Mouse (Mus musculus): Measurements from ENCODE around the gene Ppp1ca.

Ppp1ca gene

DNA sequence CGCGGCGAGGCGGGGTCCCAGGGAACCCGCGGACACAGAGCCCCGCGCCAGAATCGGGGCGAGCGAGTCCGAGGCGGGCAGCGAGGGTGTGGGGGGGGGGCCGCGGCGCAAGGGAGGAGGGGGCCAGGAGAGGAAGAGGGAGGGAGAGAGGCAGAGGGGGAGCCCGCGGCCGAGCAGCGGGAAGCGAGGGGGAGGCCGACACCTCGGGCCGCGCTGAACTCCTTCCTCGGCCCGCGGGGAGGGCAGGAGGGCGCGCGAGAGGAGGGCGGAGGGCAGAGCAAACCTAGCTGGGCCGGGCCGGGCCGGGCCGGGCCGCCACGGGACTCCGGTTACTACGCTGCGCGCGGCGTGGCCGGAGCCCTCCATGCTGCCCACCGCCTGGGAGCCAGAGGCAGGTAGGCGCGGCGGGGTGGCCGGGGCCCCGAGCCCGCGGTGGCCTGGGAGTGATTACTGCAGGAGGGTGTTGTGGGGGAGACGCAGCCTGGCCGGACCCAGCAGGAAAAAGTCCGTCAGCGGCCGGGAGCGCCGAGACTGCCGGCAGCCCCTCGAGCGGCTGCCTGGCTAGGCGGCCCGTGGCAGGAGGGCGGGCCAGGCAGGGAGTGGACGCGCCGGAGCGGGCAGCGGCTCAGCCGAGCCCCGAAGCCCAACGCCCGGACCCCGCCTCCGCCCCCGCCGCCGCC lies 23.0 kb downstream of the Ppp1ca start:
- no peak for DNase-seq

DNA sequence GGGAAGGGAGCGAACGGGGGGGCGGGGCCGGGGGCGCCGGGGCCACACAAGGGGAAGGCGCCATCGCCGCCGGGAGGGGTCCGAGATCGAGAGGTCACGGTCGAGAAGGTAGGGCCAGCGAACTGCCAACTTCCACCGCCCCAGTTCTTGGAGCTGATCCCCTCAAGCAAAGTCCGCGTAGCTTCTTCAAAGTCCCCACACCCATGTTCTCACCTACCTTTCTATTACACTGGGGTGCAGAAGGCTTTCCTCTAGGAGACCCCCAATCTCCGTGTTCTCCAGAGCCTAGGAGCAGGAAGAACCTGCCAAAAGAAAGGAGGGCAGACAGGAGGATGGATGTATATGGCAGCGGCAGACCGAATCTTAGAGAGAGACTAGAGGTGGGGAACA lies 23.6 kb downstream of the Ppp1ca start:
- DNase-seq = no peak

DNA sequence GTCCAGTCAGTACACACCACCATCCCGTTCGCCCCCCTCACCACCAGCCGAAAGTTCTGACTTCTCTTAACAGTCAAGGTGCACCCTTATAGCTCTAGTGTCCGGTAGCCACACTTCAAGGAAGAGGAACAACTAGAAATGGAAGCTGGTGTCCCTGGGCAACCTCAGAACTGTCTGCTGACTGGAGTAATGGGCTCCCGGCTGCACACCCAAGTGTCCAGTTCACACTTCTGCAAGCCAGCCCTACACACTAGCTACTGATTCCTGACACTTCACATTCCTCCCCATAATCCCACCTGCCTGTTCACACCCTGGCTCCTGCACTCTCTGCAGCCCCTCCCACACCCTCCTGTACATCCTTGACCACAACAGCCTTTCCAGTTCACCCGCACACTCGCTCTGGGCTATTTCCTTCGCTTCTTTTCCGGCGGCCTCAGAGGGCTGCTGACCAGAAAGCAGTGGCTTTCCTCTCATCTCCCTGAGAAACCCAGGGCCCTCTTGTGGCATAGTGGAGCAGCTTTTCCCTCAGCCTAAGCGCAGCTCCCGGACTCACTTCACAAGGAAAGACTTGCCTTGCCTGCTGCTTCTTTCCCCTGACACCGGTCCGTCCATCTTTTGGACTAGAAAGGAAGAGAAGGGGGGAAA lies 24.3 kb downstream of the Ppp1ca start:
- peak; percentile 59 to 72 for DNase-seq

DNA sequence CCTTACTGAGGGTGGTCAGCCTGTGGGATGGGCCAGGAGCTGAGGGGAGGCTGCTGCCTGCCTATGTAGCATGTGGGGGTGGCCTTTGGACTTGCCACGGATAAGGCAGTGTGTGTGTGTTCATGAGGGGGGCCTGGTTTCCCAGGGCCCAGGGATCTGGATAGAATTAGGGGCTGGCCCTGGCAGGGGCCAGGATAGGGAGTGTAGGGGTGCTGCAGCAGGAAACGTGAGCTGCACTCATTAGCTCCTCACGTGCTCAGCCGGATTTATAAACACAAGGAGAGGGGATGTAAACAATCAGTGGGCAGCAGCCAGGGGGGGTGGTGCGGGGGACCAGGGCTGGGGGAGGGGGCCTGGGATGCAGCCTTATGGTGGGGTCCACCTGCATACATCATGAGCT lies 25.3 kb downstream of the Ppp1ca start:
- no peak for DNase-seq

DNA sequence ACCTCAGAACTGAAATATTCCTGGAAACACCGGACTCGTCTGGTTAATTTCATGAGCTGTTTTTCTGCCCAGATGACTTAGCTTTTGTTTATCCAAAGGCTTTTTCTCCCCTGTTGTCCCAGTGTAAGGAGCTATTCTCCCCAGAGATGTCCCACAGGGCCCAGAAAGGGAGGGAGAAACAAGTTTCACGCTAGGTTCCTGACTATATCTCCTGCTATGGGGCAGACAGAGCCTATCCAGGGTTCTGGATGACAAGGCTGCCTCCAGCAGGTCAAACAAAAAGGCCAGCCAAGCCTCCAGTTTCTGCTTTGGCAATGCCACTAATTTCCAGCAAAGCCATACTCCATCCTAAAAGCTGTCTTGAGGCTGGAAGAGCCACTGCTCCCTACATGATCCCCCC lies 26.0 kb downstream of the Ppp1ca start:
- no peak for DNase-seq

DNA sequence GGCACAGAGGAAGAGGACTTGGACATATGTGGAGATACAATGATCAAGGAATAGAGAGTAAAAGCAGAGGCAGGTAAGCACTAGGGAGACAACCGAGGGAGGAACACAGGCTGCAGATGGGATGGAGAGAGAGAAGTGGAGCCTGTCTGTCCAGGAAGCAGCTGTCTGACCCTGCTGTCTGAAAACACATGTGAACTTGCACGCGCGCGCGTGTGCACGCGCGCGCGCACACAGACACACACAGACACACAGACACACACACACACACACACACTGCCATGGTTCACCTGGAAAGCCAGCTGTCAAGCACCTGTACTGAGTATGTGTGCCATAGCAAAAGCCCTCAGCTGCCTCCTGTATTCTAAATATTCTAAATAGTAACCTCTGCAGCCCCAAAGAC lies 26.4 kb downstream of the Ppp1ca start:
- DNase-seq = no peak

DNA sequence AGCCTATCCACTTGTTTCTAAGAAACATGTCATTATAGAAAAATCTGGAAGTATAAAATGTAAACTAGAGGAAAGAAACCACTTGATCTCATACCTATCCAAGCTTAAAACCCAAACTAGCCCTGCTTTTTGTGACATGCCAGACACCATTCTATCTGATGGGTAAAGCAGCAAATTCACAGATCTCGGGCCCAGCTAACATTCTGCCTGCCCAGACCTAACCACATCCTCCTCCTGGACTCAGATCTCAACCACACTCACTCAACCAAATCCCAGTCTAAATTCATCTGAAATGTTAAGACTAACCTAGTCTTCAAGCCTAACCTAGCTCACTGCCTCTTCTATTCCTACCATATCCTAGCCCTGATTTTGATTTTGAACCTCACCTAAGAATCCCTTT lies 26.9 kb downstream of the Ppp1ca start:
- no peak for DNase-seq

DNA sequence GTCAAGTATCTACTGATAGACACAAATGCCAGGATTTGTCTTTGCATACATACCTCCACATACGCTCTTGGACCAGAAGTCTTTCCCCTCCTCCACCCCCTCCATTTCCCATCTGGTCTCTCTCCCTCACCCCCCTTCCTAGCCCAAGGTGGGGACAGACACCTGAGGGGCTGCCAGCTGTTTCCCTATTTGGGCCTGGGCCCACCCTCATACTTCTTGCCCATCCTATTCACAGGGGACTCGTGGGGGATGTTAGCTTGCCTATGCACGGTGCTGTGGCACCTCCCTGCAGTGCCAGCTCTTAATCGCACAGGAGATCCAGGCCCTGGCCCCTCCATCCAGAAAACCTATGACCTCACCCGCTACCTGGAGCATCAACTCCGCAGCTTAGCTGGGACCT lies 28.1 kb downstream of the Ppp1ca start:
- DNase-seq = peak in 1 of 2 experiments; percentile 2

DNA sequence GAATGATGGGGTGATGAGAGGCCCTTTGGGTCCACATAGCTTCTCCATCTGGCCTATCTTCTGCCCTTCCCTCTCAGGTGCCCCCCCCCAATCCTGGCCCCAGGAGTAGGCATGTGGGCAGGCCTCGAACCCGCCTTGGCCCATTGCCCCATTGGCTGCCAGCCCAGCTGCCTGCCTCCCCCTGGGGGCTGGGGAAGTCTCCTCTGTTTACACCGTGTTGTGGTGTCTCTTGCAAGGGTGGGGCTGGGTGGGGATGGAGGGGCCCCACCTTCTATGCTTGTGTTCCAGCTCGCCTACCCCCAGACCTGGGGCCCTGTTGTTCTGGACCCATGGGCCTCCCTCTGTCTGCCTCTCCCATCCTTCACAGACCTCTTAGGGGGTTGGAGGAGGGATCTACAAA lies 28.6 kb downstream of the Ppp1ca start:
- DNase-seq = peak in 1 of 2 experiments; percentile 9

DNA sequence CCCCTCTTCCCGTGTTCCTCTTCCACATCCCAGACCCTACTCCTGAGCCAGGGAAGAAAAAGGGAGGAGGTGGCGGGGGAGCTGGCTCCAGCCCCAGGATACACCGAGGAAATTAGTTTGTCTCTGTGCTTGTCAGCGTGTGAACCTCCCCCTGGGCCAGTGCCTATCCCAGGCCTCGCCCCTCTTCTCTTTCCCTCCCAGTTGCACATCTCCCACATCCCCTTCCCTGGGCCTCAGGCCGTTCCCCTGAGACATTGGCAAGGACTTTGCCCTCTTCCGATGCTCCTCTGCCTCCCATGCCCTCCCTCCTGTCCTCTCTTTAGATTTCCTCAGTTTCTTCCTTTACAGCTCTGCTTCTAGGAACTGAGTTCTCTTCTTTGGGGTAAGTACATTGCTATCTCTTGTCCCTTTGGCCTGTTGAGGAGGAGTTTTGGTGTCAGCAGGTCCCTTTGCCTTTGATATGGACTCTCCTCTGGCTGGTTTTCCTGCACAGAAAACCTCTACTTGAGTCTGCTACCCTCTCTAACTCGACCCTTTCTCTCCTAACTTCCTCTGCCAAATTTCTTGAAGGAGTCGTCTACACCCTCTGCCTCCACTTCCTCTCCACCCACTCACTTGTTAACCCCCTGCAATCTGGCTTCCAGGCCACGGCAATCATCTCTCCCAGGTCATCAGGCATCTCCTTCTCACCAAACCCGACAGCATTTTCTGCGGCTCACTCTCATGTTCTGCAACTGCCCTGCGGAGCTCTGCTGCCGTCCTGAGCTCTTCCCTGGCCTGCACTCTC lies 29.3 kb downstream of the Ppp1ca start:
- DNase-seq = no peak

DNA sequence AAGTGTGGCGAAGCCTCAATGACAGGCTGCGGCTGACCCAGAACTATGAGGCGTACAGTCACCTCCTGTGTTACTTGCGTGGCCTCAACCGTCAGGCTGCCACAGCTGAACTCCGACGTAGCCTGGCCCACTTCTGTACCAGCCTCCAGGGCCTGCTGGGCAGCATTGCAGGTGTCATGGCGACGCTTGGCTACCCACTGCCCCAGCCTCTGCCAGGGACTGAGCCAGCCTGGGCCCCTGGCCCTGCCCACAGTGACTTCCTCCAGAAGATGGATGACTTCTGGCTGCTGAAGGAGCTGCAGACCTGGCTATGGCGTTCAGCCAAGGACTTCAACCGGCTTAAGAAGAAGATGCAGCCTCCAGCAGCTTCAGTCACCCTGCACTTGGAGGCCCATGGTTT lies 30.3 kb downstream of the Ppp1ca start:
- no peak for DNase-seq

DNA sequence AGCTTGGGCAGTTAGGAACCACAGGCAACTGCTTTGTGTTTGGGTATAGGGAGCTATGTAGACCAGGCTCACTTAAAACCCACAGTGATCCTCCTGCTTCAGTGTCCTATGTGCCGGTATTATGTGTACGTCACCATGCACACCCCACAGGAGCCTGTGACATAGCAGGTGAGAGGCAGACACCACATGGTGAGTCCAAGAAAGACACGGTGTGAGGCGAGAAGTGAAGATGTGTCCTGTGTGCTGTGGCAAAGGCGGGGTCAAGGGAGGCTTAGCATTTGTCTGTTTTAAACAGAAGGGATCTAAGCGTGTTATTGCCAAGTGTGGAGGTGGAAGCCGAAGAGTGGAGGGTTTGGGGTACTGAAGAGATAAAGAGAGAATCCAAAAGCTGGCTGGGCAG lies 34.9 kb downstream of the Ppp1ca start:
- DNase-seq = no peak

DNA sequence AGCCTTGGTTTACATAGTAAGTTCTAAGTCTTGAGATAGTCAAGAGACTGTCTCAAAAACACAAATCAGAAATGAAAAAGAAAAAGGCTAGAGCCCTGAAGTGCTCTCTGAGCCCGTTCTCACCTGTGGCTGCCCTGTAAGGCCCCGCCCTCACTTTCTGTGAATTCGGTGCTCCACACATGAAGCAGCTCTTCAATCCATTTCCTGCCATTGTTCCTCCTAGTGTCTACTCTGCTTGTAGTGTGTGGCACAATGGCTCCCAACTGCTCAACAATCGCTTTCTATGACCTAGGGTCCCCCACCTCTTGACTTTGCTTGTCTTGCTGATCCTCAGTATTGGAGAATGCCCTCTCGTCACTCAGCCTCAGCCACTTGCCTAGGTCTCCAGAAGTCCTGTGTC lies 35.6 kb downstream of the Ppp1ca start:
- DNase-seq = no peak

DNA sequence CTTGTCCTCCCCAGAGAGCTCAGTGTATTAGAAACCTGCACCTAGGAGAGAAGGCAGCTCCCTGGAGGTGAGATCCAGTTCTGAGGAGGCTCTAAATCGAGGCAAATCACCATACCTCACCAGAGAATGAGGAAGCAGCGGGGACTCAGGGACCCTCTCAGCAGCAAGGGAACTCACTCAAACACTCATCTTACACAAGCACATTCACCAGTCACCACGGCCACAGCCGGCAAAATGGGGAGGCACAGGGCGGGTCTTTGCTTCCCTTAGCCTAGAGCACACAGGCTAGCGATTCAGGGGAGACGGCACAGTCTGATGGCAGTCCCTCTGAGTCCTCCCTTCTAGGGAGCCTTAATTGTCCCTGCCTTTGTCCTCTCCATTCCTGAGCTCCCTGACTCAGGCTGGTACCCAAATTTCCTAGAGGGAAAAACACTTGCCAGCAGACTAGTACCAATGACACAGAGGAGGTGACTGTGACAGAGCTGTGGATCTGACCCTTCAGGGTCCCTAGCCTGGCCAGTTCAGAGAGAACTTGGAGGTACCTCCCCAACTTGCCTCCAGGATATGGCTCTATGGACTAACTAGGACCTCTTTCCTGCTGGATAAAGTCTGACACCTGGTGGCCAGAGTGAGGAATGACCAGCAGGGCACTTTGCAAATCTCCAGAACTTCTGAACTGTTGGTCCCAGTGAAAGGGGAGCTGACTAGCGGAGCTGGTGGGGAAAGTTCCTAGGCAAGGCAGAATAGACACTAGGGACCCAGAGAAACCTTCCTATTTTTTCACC lies 36.2 kb downstream of the Ppp1ca start:
- DNase-seq = peak; percentile 77 to 79

DNA sequence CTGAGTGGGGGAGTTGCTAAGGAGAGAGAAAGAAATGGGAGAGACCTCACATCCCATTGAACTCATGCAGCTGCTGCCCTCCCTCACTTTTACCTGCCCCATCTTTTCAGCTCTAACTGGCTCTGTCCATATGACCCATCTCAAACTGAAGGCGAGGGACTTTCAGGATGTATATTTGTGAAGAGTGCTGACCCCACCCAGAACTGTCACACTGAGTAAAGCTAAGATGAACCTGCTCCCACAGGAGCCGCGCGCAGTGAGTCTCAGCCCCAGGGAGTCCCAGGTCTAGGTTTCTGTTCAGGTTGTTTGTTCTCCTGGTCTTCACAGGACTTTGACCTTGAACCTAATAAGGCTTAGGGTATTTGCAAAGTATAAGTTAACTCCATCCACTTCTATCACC lies 37.0 kb downstream of the Ppp1ca start:
- DNase-seq = no peak

DNA sequence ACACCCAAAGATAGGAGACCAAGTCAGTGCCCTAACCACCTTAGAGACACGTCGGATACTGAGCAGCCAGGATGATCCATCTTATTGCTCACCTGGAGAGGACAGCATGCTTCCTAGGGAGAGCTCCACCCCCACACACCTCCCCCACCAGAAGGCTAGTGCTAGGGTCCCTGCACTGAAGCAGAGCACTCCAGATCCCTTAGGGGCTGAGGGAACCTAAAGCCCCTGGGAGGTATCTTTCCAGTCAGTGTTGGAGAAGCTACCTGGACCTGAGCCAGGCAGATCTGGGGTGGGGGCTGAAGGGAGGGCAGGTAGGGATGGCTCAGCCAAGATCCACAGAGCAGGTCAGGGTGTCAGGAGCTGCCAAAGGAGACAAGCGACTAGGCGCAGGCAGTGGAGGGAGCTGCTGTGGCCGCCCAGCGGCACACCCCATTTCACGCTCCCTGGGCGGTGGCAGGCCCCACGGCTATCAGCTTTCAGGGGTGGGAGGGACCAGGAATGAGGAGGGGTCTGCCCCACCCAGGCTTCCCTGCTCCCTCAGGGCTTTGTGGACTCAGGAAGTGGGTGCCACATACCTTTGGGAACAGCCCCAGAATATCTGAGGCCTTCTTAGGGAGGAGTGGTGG lies 37.7 kb downstream of the Ppp1ca start:
- no peak for DNase-seq

DNA sequence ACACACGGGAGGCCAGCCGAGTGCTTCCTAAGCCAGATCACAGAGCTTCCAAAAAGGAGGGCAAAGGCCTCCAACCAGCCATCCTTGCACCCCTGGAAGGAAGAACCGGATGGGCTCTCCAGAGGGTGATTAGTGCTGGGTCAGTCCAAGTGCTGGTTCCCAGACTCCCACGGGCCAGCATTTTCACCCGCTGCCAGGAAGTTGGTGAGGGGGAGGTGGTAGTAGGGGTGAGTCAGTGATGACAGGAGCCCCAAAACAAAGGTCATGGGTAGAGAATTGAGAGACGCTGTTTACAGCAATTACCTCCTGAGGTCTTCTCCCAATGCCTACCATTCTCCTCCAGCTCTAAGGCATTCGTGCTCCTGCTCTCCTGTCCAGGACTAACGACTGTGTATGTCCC lies 38.5 kb downstream of the Ppp1ca start:
- DNase-seq = no peak

DNA sequence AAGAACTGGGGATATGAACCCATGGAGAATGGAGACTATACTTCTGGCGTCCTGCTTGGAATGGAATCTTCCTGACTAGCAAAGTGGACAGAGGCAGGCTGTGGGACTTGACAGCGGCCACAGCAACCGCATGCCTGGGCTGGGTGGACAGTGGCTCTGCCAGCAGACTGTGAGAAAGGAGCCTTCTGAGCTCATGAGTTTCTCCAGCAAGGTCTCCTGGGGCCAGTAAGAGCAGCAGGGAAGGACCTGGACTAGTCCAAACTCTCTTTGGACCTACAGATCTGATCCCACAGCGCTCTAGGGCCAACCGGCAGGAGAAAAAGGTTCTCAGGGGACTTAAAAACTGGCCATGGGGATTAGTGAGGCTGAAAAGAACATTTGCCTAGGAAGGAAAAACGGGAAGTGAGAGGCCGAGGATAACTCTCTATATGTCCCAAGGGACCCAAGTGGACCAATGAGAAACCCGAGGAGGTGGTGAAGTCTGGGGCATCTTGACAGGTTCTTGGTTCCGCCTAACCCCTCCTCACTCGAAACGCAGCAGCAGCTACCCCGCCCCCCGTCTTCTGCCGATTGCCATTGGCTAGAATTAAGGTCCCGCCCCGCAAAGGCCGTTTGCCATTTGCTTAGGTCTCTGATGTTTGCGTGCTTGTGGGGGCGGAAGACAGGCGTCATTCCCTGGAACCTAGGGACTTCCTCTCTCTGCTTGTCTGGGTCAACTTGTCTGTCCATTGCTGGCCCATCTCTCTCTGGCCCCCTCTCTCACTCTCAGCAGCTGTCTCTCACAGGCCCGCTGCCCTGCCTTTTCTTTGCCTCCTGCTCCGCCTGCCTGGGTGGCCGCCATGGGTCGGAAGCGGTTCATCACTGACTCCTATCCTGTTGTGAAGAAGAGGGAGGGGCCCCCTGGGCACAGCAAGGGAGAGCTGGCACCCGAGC lies 39.7 kb downstream of the Ppp1ca start, which contains the start of gene Pold4:
TSS of gene Pold4 (plus strand) at position 647 of the 933 bp plus-strand sequence.
- peak; percentile 97 to 99 for DNase-seq

DNA sequence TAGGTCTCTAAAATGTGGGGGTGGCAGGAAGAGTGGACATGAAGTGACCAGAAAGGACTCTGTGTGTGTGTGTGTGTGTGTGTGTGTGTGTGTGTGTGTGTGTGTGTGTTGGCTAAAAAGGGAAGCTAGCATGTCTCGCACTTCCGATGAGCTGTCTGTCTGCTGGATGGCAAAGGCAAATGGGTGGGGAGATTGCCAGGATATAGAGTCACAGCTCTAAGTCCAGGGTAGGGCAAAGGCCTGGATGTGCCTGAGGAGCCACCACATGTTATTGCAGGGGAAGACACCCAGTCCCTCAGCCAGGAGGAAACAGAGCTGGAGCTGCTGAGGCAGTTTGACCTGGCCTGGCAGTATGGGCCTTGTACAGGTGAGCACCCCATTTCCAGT lies 40.3 kb downstream of the Ppp1ca start:
- DNase-seq = no peak

DNA sequence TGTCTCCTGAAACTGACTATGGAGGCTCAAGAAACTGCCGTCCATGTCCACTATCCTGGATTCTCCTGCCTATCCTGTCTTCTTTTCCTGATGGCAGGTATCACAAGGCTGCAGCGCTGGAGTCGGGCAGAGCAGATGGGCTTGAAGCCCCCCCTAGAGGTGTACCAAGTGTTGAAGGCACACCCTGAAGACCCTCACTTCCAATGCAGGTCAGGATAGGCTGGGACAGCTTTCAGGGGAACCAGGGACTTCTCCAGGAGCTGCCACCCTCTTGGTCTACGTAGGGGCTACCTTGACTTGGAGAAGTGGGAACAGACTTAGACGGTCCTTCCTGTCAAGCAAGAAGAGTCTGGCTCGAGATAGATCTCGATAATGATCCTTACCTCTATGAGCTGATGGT lies 40.8 kb downstream of the Ppp1ca start:
- no peak for DNase-seq

DNA sequence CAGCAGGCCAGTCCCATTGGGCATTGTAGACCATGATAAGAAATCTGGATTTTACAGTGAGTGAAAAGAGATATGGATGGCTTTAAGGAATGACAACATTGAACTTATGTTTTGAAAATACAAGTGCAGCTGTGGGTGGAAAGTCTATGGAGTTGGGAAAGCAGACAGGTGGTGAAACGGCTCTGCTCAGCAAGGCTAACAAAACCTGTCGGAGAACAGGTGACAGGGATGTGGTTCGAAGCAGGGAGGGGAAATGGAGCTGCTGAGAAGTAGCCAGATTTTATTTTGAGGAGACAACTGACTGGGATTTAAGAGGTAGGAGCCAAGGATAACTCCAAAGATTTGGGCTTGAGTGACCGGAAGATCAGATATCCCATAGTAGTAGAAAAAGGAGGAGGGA lies 42.7 kb downstream of the Ppp1ca start:
- no peak for DNase-seq

DNA sequence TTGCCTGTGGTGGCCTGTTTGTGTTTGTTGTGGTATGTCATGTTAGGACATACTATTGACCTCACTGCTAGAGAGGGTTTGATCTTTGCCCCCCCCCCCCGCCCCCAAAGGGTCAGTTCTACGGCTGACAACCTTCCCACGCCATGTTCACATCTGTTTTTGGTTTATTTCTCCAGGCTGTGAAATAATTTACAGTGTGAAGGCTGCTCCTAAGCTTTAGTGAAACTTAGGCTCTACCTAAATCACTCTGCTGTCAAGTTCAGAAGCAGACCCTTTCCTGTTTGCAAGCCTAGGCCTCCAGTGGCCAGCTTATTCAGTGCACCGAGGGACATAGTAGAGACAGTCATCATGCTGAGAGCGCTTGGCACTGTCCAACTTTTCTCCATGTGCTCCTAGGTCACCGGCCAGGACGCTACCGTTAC lies 48.4 kb downstream of the Ppp1ca start:
- no peak for DNase-seq
